Mouse (Mus musculus): Measurements from ENCODE around the gene Opn1sw.
"Not testable (repeated sequence)": the region's sequence is repeated elsewhere in the genome, so short reads cannot be mapped to it uniquely, and the experiment has no call there.

Gene Opn1sw

DNA sequence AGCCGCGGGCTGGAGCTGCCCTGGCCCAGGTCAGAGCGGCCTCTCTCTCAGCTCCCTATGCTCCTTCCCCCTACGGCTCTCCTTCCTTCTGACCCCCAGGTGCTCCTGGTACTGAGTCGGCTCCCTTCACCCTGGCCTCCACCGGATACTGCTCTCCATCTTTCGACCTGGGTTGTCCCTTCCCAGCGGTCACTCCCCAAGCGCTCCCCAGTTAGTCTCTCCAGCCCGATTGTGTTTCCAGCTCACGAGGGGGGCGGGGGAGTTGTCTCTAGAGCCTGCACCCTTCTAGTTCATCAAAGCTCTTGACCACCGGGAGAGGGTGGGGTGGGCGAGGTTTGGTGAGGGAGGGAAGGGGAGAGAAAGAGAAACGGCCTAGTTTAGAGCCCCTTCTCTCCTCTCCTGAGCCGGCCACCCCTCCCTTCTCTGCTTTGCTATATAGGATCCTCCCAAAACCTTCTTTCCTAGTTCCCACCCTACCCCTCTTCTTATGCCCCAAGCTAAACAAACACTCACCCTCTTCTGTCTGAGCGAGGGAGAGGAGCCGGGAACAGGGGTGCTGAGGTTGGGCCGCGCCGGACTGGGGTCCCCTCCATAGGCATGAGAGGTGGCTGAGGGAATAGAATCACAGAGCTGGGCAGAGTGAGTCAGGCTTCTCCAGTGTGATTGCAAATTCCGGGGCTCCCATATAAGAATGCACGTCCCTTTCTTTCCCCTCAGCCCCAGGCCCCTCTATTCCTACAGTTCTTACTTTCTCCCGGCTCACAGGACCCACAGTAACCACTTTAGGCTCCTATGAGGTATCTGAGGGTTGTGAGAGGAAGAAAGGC lies 8.7 kb upstream of the Opn1sw start:
- in situ Hi-C loops (cut with MboI, MseI) = no loop called here

DNA sequence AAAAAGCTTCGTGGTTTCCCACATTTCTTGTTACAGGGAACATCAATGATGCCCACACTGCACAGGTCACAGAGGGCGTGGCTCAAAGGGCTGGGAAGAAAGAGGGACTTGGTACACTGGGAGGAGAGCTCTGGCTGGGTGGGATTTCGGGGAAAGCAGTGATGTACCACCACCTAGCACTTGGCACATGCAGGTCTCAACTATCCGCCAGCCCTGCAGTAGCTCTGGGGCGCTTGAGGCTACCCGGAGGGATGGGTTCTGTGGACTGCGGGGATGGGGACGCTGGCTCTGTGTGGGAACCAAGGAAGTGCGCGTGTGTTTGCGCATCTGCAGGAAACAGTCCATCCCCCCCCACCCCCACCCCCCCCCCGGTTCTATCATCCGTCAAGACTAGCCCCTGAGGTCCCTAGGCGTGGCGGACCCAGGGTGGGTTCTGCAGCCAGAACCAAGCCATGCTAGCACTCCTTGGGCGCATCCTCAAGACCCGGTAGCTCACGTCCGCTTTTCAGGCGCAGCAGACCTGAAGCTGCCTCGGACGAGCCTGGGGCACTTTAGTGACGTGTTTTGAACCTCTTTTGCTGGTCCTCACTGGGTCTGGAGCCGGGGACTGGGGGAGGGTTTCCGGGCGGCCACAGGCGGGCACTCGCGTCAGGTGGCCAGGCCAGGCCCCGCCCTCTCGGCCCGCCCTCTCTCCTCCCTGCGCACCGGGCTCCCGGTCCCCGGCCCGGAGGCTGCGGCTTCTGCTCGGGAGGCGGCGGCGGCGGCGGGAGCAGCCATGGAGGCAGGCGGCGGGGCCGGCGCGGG lies 7.8 kb upstream of the Opn1sw start, which contains the start of gene Ccdc136:
Ccdc136 (plus strand) TSS at position 400 of the 804 bp plus-strand sequence.
- in situ Hi-C loops (cut with MboI, MseI) = no loop called here

DNA sequence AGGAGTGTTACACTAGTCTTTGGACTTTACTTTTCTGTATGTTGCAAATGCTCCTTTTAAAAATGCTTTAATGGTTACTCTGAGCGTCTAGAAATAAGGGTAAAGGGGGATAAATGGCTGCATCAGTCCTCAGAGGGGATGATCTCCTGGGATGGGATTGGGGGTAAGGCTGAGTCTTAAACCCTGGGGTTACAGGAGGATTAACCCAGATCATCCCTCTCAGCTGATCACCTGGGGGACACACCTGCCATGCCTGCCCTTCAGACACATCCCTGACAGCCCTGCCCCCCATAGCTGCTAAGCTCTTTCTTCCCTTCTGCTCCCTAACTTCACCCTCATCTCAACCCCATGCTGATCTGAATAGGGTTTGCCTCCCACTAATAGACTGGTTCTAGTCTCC lies 6.0 kb upstream of the Opn1sw start:
- in situ Hi-C loops (cut with MboI, MseI) = no loop called here

DNA sequence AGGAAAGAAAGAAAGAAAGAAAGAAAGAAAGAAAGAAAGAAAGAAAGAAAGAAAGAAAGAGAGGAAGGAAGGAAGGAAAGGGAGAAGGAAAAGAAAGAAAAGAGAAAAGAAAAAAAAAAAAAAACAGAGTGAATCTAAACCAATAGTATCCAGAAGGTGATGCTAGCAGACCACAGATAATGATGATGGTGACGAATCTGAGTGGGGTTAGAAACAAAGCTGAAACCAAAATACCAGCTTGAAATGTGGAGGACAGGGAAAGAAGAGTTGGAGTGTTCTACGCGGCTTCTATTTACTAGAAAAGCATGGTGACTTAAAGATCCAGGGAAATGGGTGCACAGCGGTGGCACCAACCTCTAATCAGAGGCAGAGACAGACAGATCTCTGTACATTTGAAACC lies 3.5 kb upstream of the Opn1sw start:
- in situ Hi-C loops (cut with MboI, MseI) = no loop called here

DNA sequence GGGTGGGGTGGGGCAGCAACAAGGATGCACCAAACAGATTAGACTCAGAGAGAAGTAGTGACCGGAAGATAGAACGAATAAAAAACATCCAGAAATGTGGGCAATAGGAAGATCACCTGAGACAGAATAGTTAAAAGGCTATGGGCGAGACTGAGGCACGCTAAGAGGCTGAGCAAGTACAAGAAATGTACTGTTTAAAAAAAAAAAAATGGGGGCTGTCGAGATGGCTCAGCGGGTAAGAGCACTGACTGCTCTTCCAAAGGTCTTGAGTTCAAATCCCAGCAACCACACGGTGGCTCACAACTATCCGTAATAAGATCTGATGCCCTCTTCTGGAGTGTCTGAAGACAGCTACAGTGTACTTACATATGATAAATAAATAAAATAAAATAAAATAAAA lies 3.0 kb upstream of the Opn1sw start:
- in situ Hi-C loops (cut with MboI, MseI) = not testable (repeated sequence)

DNA sequence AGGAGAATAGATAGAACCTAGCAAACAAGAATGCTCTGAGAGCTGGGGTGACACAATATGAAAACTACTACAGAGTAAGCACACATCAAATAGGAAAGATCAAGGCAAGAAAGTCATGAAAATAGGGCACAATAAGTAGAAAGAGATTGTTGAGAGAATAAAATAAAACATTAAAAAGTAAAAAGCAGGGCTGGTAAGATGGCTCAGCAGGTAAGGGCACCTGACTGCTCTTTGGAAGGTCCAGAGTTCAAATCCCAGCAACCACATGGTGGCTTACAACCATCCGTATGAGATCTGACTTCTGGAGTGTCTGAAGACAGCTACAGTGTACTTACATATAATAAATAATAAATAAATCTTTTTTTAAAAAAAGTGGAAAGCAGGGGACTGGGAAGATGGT lies 2.2 kb upstream of the Opn1sw start:
- in situ Hi-C loops (cut with MboI, MseI) = not testable (repeated sequence)

DNA sequence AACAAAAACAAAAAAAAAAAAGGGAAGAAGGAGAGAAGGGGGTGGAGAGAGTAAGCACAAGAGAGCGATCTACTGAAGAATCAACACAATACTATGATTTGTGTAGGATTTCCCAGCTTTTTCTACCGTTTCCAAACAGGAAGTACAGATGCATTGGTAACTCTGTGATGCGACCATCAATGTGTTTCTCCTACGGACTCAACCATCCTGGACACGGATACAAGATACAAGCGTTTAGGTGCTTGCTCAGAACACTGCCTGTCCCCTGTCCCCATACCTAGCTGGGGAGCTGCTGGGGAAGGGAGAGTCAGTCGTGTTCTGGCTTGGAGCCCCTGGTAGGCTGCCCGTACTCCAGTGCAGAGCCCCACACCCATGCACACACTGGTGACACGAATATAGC lies 1.2 kb upstream of the Opn1sw start:
- in situ Hi-C loops (cut with MboI, MseI) = no loop called here

DNA sequence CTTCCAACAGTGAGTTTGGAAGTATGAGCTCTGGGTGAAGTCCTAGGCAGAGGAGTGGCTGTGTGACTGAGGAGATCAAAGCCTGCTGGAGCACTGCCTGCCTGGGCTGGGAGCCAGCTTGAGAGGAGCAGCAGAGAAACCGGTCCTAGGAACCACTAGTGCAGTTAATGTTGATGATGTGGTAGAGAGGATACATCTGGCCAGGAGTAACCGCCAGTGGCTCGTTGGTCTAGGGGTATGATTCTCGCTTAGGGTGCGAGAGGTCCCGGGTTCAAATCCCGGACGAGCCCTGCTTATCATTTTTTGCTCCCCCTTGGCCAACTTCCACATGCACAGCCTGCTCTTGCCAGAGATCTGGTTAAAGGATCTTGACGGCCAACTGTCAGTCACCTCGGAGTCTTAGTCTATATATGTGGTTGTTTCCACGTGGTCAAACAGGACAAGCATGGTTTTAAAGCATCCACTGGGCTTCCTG lies 375 bp upstream of the Opn1sw start:
- in situ Hi-C loops (cut with MboI, MseI) = no loop called here

DNA sequence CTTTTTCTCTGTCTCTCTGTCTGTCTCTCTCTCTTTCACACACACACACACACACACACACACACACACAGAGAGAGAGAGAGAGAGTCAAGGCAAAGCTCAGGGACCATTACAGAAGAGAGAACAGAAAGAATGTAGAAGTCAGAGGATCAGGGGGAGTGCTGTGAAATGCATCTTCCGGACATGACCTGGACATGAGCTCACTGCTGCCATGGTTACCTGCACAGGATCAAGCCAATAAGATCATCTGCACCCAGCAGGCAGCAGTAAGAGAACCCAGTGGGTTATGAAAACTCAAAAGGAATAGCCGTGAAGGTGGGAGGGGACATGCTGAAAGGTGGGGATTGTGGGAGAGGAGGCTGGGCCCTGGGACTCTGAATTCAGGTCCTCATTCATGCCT lies 5.8 kb downstream of the Opn1sw start:
- in situ Hi-C loops (cut with MboI, MseI) = no loop called here

DNA sequence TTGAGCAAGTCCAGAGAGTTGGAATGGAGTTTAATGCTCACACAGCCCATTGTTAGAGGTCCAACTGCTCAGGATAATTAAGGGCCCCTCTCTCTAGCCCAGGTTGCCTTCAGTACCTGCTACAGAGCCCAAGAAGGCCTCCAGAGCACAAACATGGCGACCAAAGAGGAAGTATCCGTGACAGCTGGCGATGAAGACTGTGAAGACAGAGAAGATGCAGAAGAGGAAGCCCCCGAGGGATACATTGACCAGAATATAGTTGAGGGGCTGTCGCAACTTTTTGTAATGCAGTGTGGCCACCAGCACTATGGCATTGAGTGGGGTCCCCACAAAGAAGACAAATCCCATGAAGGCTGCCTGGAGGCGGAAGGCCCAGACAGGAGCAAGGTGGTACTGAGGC lies 8.3 kb downstream of the Opn1sw start:
- in situ Hi-C loops (cut with MboI, MseI) = no loop called here

DNA sequence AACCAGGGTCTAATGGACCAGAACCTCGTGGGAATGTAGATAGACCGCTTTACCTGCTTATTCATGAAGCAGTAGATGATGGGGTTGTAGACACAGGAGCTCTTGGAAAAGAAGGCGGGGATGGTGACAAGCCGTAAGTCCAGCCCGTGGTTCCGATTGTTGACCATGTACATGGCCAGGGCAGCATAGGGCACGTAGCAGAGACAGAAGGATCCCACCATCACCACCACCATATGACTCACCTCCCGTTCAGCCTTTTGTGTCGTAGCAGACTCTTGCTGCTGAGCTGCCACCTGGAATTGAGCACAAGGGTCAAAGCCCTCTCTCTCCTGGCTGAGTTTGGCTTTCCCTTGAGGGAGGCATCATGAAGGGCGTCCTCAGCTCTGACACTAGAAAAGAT lies 9.6 kb downstream of the Opn1sw start:
- in situ Hi-C loops (cut with MboI, MseI) = no loop called here

DNA sequence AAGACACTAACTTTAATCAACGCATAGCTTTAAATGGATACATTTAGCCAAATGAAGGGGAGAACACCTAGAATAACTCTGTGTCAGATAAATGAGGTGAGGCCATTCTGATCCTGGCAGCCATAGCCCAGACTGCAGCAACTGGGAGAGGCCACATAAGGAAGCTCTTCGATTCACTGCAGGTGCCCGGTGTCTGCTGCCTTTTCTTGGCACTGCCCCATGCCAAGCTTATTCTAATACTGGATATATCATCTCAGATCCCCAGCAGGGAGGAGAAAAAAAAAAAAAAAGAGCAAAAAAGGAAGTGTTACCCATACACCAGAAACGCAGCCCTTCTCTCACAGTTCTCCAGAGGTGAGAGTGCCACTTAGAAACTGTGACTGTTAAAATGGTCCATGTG lies 10.9 kb downstream of the Opn1sw start:
- in situ Hi-C loops (cut with MboI, MseI) = no loop called here

DNA sequence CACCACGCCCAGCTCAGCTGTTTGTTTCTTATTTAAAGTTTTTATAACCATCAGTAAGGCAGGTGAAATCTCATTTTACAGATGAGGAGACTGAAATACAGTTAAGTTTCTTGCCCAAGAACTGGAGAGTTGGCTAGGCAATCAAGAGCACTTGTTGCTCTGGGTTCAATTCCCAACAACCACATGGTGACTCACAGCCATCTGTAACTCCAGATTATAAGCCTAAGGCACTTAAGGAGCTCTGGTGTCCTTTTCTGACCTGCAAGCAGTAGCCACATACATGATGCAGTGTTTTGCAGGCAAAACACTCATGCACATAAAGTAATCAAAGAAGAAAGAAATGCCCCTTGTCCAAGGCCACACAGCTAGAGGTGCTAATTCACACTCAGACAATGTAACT lies 23.0 kb downstream of the Opn1sw start:
- in situ Hi-C loops (cut with MboI, MseI) = loop anchor here (10.0 kb wide), 1 partner anchor 1510 kb away; no protein-coding TSS in a partner anchor

DNA sequence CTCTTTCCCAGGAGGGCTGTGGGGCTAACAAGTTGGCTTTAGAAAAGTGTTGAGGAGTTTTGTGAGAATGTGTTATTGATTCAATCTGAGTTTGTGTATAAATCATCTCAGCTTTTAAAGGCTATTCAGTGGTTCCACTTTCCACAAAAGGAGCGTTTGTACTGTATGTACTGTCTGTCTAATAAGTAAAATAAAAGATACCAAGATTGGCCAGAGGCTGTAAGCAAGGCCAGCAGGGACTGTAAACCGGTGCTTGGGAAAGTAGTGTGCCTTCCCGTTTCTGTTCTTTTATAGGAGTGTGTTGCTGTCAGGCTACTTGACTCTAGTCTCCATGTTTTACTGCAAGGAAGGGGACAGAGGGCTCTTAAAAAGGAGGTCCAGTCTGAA lies 25.1 kb downstream of the Opn1sw start:
- in situ Hi-C loops (cut with MboI, MseI) = loop anchor here (10.0 kb wide), 1 partner anchor 1512 kb away; no protein-coding TSS in a partner anchor

DNA sequence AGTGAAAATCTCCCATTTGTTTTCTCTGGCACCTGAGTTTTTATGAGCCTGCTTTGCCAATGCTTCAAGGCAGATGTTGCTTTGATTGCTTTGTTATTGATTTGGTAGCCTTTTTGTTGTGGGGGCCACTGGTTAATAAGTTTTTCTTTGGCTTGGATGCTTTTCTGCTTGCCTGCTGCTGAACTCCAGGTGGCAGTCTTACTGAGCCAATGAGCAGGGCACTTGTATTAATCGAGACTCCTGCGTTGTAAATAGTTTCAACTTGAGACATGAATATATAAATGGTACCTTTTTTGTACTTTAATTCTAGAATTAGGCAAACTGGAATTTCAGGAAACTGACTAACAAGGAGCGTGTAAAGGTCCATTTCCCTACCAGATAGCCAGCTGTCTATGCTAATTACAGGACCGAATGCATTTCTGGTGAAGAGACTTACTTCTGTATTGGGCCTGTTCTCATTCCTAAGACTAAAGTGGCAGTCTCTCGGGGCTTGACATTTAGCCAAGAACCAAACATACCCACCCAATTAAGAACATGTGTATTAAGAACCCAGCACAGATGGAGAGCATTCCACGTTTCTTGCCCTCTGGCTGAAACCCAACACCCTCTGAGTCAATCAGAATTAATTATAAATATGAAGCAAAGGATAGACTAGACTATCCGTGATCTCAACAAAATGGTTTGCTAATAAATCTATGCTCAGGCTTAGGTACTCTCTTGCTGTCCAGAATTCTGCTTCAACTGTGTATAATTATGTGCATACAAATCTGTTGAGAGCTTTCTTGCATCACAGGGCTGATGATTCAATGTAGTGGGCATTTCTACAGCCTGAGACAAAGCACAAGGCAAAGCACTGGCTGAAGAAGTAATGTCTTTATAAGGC lies 25.8 kb downstream of the Opn1sw start:
- in situ Hi-C loops (cut with MboI, MseI) = loop anchor here (10.0 kb wide), 1 partner anchor 1512 kb away; no protein-coding TSS in a partner anchor

DNA sequence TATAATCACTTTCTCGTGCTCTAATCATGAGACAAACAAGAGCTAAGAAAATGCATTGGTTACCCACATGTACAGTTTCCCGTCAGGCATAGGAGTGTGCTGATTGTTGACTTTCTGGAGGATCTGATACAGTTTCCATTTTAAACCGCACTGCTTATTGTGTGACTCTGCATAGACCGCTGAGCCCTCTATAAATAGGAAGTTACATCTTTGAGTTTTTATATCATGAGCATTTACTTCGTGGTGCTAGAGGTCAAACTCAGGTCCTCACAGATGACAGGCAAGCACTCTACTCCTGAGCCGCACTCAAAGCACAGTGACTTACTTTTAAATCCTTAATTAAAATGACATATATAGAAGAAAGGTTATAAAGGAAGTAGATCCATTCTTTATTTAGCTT lies 28.1 kb downstream of the Opn1sw start:
- in situ Hi-C loops (cut with MboI, MseI) = loop anchor here (10.0 kb wide), 1 partner anchor 1515 kb away; no protein-coding TSS in a partner anchor

DNA sequence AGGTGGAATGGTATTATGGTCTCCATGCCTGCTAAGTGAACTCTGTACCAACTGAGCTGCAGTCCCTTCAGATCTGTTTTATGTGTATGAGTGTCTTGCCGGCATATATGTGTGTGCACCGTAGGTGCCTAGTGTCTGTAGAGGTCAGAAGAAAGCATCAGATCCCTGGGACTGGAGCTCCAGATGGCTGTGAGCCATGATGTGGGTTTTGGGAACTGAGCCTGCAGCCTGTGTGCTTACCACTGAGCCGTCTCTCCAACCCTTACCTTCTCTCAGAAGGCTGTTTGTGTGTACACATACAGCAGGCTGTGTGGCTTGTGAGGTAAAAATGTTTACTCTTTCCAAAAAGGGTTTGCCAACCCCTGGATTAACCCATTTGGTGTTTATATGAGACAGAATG lies 28.9 kb downstream of the Opn1sw start:
- in situ Hi-C loops (cut with MboI, MseI) = no loop called here

DNA sequence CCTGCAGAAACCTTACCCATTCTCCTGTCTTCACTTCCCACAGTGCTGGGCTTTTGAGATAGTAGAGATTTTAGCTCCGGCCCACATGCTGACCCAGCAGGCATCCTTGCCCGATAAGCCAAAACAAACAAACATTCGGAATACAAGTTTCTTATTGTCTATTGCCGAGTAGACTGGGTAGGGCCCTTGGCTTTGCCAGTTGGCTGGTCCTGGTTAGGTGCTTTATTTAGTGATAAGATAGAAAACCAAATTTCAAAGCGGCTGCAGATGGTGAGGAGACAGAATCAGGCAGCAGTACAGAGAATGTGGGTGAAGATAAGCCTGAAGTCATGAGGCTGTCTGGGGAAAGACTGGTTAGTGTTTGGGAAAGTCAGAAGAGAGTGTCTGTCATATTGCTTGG lies 35.5 kb downstream of the Opn1sw start:
- in situ Hi-C loops (cut with MboI, MseI) = no loop called here

DNA sequence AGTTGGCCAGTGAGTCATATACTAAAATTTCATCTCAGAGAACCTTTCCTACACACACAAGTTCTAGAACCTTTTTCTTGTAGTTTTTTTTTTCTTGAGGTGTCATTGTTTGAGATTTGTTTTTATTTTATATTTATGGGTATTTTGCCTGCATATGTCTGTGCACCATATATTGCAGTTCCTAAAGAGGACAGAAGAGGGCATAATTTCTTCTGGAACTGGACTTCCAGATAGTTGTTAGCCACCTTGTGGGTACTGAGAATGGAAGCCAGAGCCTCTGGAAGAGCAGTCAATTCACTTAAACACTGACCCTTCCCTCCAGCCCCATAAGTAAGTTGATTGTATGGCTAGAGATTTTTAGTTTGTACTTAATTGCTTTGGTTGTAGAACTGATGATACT lies 36.7 kb downstream of the Opn1sw start:
- in situ Hi-C loops (cut with MboI, MseI) = no loop called here

DNA sequence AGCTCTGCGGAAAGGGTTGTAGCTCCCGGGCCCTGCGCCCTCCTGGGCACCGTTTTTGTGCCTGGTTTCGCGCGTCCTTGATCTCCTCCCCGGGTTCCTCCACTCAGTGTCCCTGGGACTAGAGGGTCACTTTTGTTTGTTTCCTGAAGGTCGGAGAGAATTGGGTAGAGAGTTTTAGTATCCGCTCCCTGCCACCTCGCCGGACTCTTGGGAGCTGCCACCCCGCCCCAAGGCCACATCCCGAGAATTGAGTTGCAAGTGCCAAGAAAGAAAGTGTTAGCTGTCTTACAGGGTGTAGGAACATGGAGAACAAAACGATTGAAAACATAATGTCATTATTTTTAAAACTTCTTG lies 39.9 kb downstream of the Opn1sw start:
- in situ Hi-C loops (cut with MboI, MseI) = no loop called here

DNA sequence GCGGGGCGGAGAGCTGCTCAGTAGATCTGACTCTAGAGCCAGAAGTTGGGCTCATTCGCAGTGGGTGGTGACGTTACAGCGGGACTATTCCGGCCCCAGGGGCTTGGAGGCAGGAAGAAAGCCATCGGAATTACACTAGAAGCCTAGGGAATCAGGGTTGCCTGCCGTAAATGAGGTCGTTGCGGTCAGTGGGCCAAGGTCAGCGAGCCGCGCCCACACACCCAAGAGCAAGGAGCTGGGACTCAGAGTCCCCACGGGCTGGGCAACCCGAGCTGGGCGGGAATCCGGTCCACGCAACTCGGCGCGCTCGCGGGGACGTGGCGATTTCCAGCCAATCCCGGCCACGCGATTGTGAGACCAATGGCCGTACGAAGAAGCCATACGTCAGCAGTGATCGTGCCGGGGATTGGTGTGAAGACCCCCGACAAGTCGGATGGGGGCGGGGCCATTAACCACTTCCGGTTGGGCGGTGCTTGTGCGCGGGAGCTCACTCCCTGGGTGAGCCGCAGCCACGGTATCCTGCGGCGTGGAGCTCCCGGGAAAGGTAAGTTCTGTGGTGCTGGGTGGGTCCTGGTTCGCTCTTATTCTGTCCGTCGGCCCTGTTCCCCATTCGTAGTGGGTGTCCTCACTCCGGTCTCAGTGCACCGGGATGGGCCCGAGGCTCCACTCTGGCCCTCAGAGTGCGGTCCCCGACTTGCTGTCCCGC lies 40.5 kb downstream of the Opn1sw start, which contains the start of gene Calu:
Calu (plus strand) TSS at position 405 of the 706 bp plus-strand sequence.
- in situ Hi-C loops (cut with MboI, MseI) = no loop called here
